Mouse (Mus musculus) CH12.LX (cell line): ENCODE measurements around the gene Htr6. TPM values are rescaled to one million over a fixed set of nuclear protein-coding genes. Genes with fewer than 3 reads are reported as not detected.

Source experiments
- DNase-seq: peaks from one replicate; pipeline ENCODE4 v3.0.0-alpha.2; 2013; ENCODE audit errors: extremely low read depth
- H3K27ac ChIP-seq: 2 replicates; pipeline ENCODE4 v1.5.1; 2012; ENCODE audit warnings: low read depth, mild to moderate bottlenecking, control low read depth, moderate library complexity; ENCODE audit not compliant: insufficient read depth
- H3K27me3 ChIP-seq: replicated peaks from 2 replicates; pipeline ENCODE3; 2012; ENCODE audit warnings: inconsistent platforms
- H3K36me3 ChIP-seq, 2 experiments: replicated peaks in 1 of 2; 2 replicates each; pipeline versions ENCODE3 to v1.6.1; 2012; ENCODE audit warnings: inconsistent platforms in 1 of 2, low read length in 1 of 2, mild to moderate bottlenecking in 1 of 2, mixed read lengths in 1 of 2, moderate library complexity in 1 of 2; ENCODE audit not compliant: control insufficient read depth in 1 of 2, insufficient read depth in 1 of 2
- H3K4me1 ChIP-seq, 2 experiments: 2 replicates each; pipeline ENCODE4 v1.6.1; 2012; ENCODE audit warnings: inconsistent platforms in 1 of 2, moderate library complexity in 1 of 2; ENCODE audit not compliant: insufficient read depth in 2 of 2, control insufficient read depth in 1 of 2
- H3K4me2 ChIP-seq: 2 replicates; pipeline ENCODE4 v1.6.1; 2012; ENCODE audit warnings: low read depth, mild to moderate bottlenecking, control low read depth; ENCODE audit not compliant: poor library complexity, insufficient read depth, severe bottlenecking
- H3K4me3 ChIP-seq, 3 experiments: fragments of 150-350 bp in 1 of 3; sonication (generic) in 1 of 3; replicated peaks in 1 of 3; 2 replicates each; pipeline versions ENCODE3 to v1.5.1; 2011 to 2012; ENCODE audit warnings: low read depth in 2 of 3, low read length in 2 of 3, mild to moderate bottlenecking in 2 of 3, moderate library complexity in 2 of 3, control low read depth in 1 of 3, improper control_type of control experiment in 1 of 3, inconsistent platforms in 1 of 3, mixed read lengths in 1 of 3; ENCODE audit not compliant: poor library complexity in 1 of 3
- H3K79me2 ChIP-seq: replicated peaks from 2 replicates; pipeline ENCODE4 v1.6.1; 2012; ENCODE audit warnings: mild to moderate bottlenecking, moderate library complexity; ENCODE audit not compliant: control insufficient read depth, poor library complexity, insufficient read depth, severe bottlenecking; ENCODE audit errors: extremely low read depth
- H3K9ac ChIP-seq: 2 replicates; pipeline ENCODE4 v1.6.1; 2012; ENCODE audit warnings: low read depth, mild to moderate bottlenecking, control low read depth, moderate library complexity; ENCODE audit not compliant: insufficient read depth
- H3K9me3 ChIP-seq: replicated peaks from 2 replicates; pipeline ENCODE3; 2012; ENCODE audit warnings: low read length, inconsistent platforms, mixed read lengths
- BHLHE40 ChIP-seq: IDR thresholded peaks from 2 replicates; pipeline ENCODE4 v1.6.1; 2011; ENCODE audit warnings: mild to moderate bottlenecking, low read depth, low read length, improper control_type of control experiment
- CTCF ChIP-seq, 2 experiments: IDR thresholded peaks in 1 of 2; conservative IDR thresholded peaks in 1 of 2; 2 replicates each; pipeline ENCODE4 v1.5.1; 2011 to 2012; ENCODE audit warnings: low read depth in 2 of 2, low read length in 2 of 2, improper control_type of control experiment in 1 of 2, inconsistent platforms in 1 of 2, mild to moderate bottlenecking in 1 of 2, moderate library complexity in 1 of 2
- ETS1 ChIP-seq: conservative IDR thresholded peaks from 2 replicates; pipeline ENCODE4 v1.6.1; 2012; ENCODE audit warnings: low read depth, mild to moderate bottlenecking, inconsistent platforms, low read length, improper control_type of control experiment, moderate library complexity
- GABPA ChIP-seq: IDR thresholded peaks from 2 replicates; pipeline ENCODE4 v1.6.1; 2012; ENCODE audit warnings: low read depth, low read length, improper control_type of control experiment, inconsistent platforms; ENCODE audit not compliant: insufficient replicate concordance
- IRF4 ChIP-seq: IDR thresholded peaks from 2 replicates; pipeline ENCODE4 v1.6.1; 2014; ENCODE audit warnings: low read depth, mild to moderate bottlenecking, inconsistent platforms, low read length, improper control_type of control experiment
- JUN ChIP-seq: IDR thresholded peaks from 2 replicates; pipeline ENCODE4 v1.6.1; 2011; ENCODE audit warnings: low read depth, mild to moderate bottlenecking, low read length, improper control_type of control experiment, moderate library complexity; ENCODE audit not compliant: insufficient read depth
- JUND ChIP-seq: conservative IDR thresholded peaks from 2 replicates; pipeline ENCODE4 v1.6.1; 2011; ENCODE audit warnings: low read depth, low read length, improper control_type of control experiment
- KAT2A ChIP-seq: IDR thresholded peaks from 2 replicates; pipeline ENCODE4 v1.6.1; 2012; ENCODE audit warnings: low read length, improper control_type of control experiment, inconsistent platforms; ENCODE audit not compliant: insufficient replicate concordance
- MAX ChIP-seq: IDR thresholded peaks from 2 replicates; pipeline ENCODE4 v1.6.1; 2011; ENCODE audit warnings: low read length, improper control_type of control experiment
- MAZ ChIP-seq: IDR thresholded peaks from 2 replicates; pipeline ENCODE4 v1.6.1; 2012; ENCODE audit warnings: low read depth, mild to moderate bottlenecking, inconsistent platforms, low read length, improper control_type of control experiment, moderate library complexity
- MEF2A ChIP-seq: IDR thresholded peaks from 2 replicates; pipeline ENCODE4 v1.6.1; 2014; ENCODE audit warnings: low read depth, mild to moderate bottlenecking, inconsistent platforms, low read length, improper control_type of control experiment, borderline replicate concordance
- MXI1 ChIP-seq: IDR thresholded peaks from 2 replicates; pipeline ENCODE4 v1.6.1; 2011; ENCODE audit warnings: mild to moderate bottlenecking, low read depth, low read length, improper control_type of control experiment
- MYC ChIP-seq: IDR thresholded peaks from 2 replicates; pipeline ENCODE4 v1.6.1; 2011; ENCODE audit warnings: low read depth, mild to moderate bottlenecking, improper control_type of control experiment, low read length
- NELFE ChIP-seq: IDR thresholded peaks from 2 replicates; pipeline ENCODE4 v1.6.1; 2011; ENCODE audit warnings: low read depth, low read length, improper control_type of control experiment
- NRF1 ChIP-seq: IDR thresholded peaks from 2 replicates; pipeline ENCODE4 v1.6.1; 2014; ENCODE audit warnings: low read depth, mild to moderate bottlenecking, inconsistent platforms, low read length, improper control_type of control experiment, moderate library complexity
- PAX5 ChIP-seq: IDR thresholded peaks from 2 replicates; pipeline ENCODE4 v1.6.1; 2012; ENCODE audit warnings: low read length, inconsistent platforms, mixed read lengths
- POLR2AphosphoS2 ChIP-seq: IDR thresholded peaks from 2 replicates; pipeline ENCODE4 v1.6.1; 2011; ENCODE audit warnings: low read depth, low read length, improper control_type of control experiment
- RCOR1 ChIP-seq: conservative IDR thresholded peaks from 2 replicates; pipeline ENCODE4 v1.6.1; 2012; ENCODE audit warnings: low read depth, mild to moderate bottlenecking, inconsistent platforms, low read length, improper control_type of control experiment
- SMC3 ChIP-seq: IDR thresholded peaks from 2 replicates; pipeline ENCODE4 v1.6.1; 2011; ENCODE audit warnings: low read depth, low read length, improper control_type of control experiment
- TCF12 ChIP-seq: IDR thresholded peaks from 2 replicates; pipeline ENCODE4 v1.6.1; 2014; ENCODE audit warnings: low read depth, mild to moderate bottlenecking, inconsistent platforms, low read length, improper control_type of control experiment
- ZKSCAN1 ChIP-seq: IDR thresholded peaks from 2 replicates; pipeline ENCODE4 v1.6.1; 2012; ENCODE audit warnings: low read depth, inconsistent platforms, low read length, improper control_type of control experiment, borderline replicate concordance
- dilution Hi-C: fragments of 300-500 bp; cut with MboI; formaldehyde crosslinking; loops from 2 replicates; pipeline ENCODE4 v1.14.3; 2020; ENCODE audit warnings: low sequenced_read_pairs; ENCODE audit not compliant: extremely low pct_unique_long_range_greater_than_20kb, extremely low pct_ligation_motif_present
- in situ Hi-C: fragments of 300-500 bp; cut with MboI; formaldehyde crosslinking; loops from 3 replicates; pipeline ENCODE4 v1.14.3; 2019; ENCODE audit warnings: low sequenced_read_pairs, low pct_ligation_motif_present, low pct_unique_long_range_greater_than_20kb, mixed read lengths
- polyA plus RNA-seq: library from polyadenylated mRNA; unstranded; fragments of >175 nt; gene quantifications from 2 replicates; pipeline ENCODE4 v1.2.1, GENCODE M21; 2012; ENCODE audit warnings: low read depth; ENCODE audit not compliant: insufficient read length
- total RNA-seq, 2 experiments: library from RNA; depleted of rRNA; stranded (reverse); fragments of 300-350 nt in 1 of 2; fragments of >200 nt in 1 of 2; gene quantifications; 2 replicates each; pipeline ENCODE4 v1.2.3; 2012 to 2014

Gene Htr6
- total and polyA plus RNA-seq, 3 experiments, result not detected

DNA sequence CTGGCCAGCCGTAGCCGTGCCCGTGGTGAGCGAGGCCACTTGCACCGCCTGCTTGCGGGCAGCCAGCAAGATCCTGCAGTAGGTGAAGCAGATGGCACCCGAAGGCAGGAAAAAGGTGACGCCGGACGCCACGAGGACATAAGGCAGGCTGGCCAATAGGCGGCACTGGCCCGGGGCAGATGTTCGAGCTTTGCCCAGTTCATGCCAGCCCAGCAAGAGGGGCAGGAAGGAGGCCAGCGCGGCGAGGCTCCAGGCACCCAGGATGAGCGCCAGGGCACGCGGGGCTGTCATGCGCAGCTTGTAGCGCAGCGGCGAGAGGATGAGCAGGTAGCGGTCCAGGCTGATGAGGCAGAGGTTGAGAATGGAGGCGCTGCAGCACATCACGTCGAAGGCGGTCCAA lies 1.3 kb downstream of the Htr6 start:
- Histone ChIP-seq H3K4me1 (peaks cover 3 to 4% of the 10 kb centered on the region in 2 experiments; a peak in 2 of 4 replicates), H3K9me3 (peaks cover 5% of the 10 kb centered on the region), H3K79me2 (no peaks in the 10 kb centered on the region), H3K4me2 (no peak overlapping the region), H3K4me3 (no peak overlapping the region), H3K9ac (no peak overlapping the region), H3K36me3 (no peaks in the 10 kb centered on the region), H3K27me3 (peaks cover 69% of the 10 kb centered on the region), H3K27ac (no peak overlapping the region)
- in situ Hi-C loops, result loop anchor here (10.0 kb wide), 1 partner anchor 149 kb away; no protein-coding TSS in a partner anchor
- TF ChIP-seq RCOR1, result no peak
- TF ChIP-seq GABPA, result no peak
- TF ChIP-seq CTCF (conservative IDR thresholded peaks at IDR 0.05 in 1 of 2, IDR thresholded peaks at IDR 0.05 in 1 of 2; ENCODE audit: low read depth in 2 of 2, low read length in 2 of 2), result no peak
- TF ChIP-seq NRF1, result no peak
- TF ChIP-seq PAX5, result no peak
- TF ChIP-seq JUND, result no peak
- TF ChIP-seq MXI1, result no peak
- TF ChIP-seq BHLHE40, result no peak
- no peak for TF ChIP-seq TCF12
- TF ChIP-seq KAT2A, result no peak
- TF ChIP-seq MAX, result no peak
- TF ChIP-seq IRF4, result no peak
- TF ChIP-seq SMC3, result no peak
- no peak for TF ChIP-seq ETS1
- TF ChIP-seq POLR2AphosphoS2, result no peak
- DNase-seq, result no peak
- dilution Hi-C loops, result no loop called here

DNA sequence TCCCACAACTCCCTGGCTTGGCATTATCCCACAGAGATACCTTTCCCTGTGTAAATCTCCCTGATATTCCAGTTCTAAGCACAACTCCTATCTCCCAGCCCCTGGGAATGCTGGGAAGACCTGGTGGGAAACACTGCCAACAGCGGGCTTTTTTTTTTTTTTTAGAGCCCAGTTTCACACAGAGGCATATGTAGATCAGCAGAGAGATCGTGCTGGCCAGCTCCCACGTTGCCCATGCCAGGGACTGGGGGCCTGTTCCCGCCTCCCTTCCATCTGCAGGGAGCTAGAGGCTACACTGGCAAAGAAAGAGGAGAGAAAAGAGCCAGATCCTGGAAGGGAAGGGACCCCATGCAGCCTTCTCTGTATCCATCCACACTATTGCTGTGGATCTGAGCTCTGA lies 7.1 kb downstream of the Htr6 start:
- peaks cover 86% of the 10 kb centered on the region for H3K27me3 ChIP-seq
- in situ Hi-C loops (no loop called here), dilution Hi-C loops (no loop called here)
- H3K36me3 ChIP-seq, result no peaks in the 10 kb centered on the region
- no peaks in the 10 kb centered on the region for H3K9me3 ChIP-seq
- no peak for DNase-seq
- H3K4me1 ChIP-seq, result no peaks in the 10 kb centered on the region
- H3K9ac ChIP-seq, result no peak overlapping the region
- no peak overlapping the region for H3K4me3 ChIP-seq
- no peak overlapping the region for H3K4me2 ChIP-seq
- no peaks in the 10 kb centered on the region for H3K79me2 ChIP-seq
- TF ChIP-seq JUN, result no peak
- no peak for TF ChIP-seq MYC
- no peak for TF ChIP-seq BHLHE40
- TF ChIP-seq ZKSCAN1, result no peak
- no peak for TF ChIP-seq MAX
- no peak for TF ChIP-seq RCOR1
- no peak for TF ChIP-seq NELFE
- TF ChIP-seq GABPA, result no peak
- TF ChIP-seq MEF2A, result no peak
- no peak for TF ChIP-seq MAZ
- TF ChIP-seq, all 38 proteins: peak for 0
- no peak overlapping the region for H3K27ac ChIP-seq
